Mouse (Mus musculus): ENCODE data around the gene Patj. TPM values are rescaled to one million over a fixed set of nuclear protein-coding genes. Genes with fewer than 3 reads are reported as not detected.
"Not testable (repeated sequence)": the region's sequence is repeated elsewhere in the genome, so short reads cannot be mapped to it uniquely, and the experiment has no call there.

The Patj gene
- total RNA-seq, 2 experiments from 2014 or later, result 4.7 to 5.9 TPM

GRCm38 (mm10) chr4:98577275-98577674 is 181.7 kb downstream of the Patj start:
- DNase-seq, result no peak

GRCm38 (mm10) chr4:98577957-98578541 is 182.5 kb downstream of the Patj start:
- no peak for DNase-seq

GRCm38 (mm10) chr4:98581456-98581855 is 185.9 kb downstream of the Patj start:
- no peak for DNase-seq

- no peak for DNase-seq
Observed at GRCm38 (mm10) chr4:98584023-98584422, 188.4 kb downstream of the Patj start.

GRCm38 (mm10) chr4:98586303-98586702 is 190.7 kb downstream of the Patj start:
- DNase-seq, result no peak

- no peak for DNase-seq
Observed at GRCm38 (mm10) chr4:98587686-98588085, 192.1 kb downstream of the Patj start.

GRCm38 (mm10) chr4:98593961-98594360 is 198.4 kb downstream of the Patj start:
- DNase-seq, result no peak

GRCm38 (mm10) chr4:98598546-98598971 is 203.0 kb downstream of the Patj start:
- DNase-seq, result no peak

GRCm38 (mm10) chr4:98599358-98599757 is 203.8 kb downstream of the Patj start:
- no peak for DNase-seq

GRCm38 (mm10) chr4:98603131-98603530 is 207.5 kb downstream of the Patj start:
- no peak for DNase-seq

- no peak for DNase-seq
Observed at GRCm38 (mm10) chr4:98610501-98610900, 214.9 kb downstream of the Patj start.

GRCm38 (mm10) chr4:98614395-98614794 is 218.8 kb downstream of the Patj start:
- no peak for DNase-seq

GRCm38 (mm10) chr4:98619199-98619598 is 223.6 kb downstream of the Patj start:
- no peak for DNase-seq

GRCm38 (mm10) chr4:98620986-98621784 is 225.6 kb downstream of the Patj start:
- DNase-seq, result no peak

- no peak for DNase-seq
Observed at GRCm38 (mm10) chr4:98622180-98622579, 226.6 kb downstream of the Patj start.

- DNase-seq, result no peak
Observed at GRCm38 (mm10) chr4:98622996-98623673, 227.6 kb downstream of the Patj start.

GRCm38 (mm10) chr4:98628286-98628685 is 232.7 kb downstream of the Patj start:
- no peak for DNase-seq

- not testable (repeated sequence) for DNase-seq
Observed at GRCm38 (mm10) chr4:98629217-98629616, 233.6 kb downstream of the Patj start.

GRCm38 (mm10) chr4:98635140-98635837 is 239.7 kb downstream of the Patj start:
- DNase-seq, result no peak

- DNase-seq, result no peak
Observed at GRCm38 (mm10) chr4:98638731-98639130, 243.1 kb downstream of the Patj start.

- no peak for DNase-seq
Observed at GRCm38 (mm10) chr4:98653650-98654049, 258.1 kb downstream of the Patj start.

GRCm38 (mm10) chr4:98654419-98654821 is 258.8 kb downstream of the Patj start:
- DNase-seq, result no peak

- no peak for DNase-seq
Observed at GRCm38 (mm10) chr4:98656759-98657158, 261.2 kb downstream of the Patj start.
